Mouse (Mus musculus) large intestine, adult 2 months (tissue): Measurements from ENCODE around the gene Meaf6. TPM values are rescaled to one million over a fixed set of nuclear protein-coding genes. Genes with fewer than 3 reads are reported as not detected.

Source experiments
- DNase-seq: peaks from one replicate; pipeline ENCODE4 v3.0.0-alpha.2; 2012; ENCODE audit warnings: low read depth, low spot score
- WGBS: fragments of 180-500 bp; shearing (Covaris S2); methylation state at CpG from one replicate; pipeline ENCODE4 v1.1.7; 2018; 5-methylcytosine and 5-hydroxymethylcytosine counted together
- polyA plus RNA-seq: library from polyadenylated mRNA; depleted of rRNA; stranded (reverse); fragments of >200 nt; gene quantifications from 2 replicates; pipeline ENCODE4 v1.2.3, GENCODE M21; 2012

Gene Meaf6
- polyA plus RNA-seq, 1 experiment, result 15.8 TPM

DNA sequence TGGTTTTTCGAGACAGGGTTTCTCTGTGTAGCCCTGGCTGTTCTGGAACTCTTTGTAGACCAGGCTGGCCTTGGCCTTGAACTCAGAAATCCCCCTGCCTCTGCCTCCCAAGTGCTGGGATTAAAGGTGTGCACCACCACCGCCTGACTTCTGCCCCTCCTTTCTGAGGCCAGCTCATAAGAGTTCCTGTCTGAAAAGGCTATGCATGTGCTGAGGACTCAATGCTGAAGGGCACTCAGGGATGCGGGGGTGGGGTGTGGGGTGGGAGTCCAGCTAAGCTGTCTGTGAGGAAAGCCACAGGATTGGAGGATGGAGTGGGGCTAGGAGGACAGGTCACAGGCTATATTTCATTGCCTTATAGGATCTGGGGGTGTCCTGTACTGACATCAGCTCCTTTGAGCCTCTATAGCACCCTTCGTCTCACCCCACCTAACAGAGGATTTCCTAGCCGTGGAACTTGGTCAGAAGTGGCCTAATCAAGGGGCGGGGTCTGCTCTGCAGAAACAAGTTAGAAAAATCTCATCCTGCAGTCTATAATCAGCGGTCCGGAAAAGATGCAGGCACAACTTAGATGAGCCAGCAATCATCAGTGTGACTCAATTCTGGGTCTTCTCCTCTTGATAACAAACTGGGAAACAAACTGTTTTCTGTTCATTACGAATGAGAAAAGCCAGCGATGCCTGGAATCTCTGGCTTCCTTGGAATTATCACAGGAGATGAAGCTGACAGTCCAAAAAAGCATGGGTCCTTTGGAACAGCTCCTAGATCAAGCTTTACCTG, 50.3 kb downstream of the Meaf6 start:
- 80% methylated on average over 10 of the region's 10 CpGs for WGBS
- DNase-seq, result no peak

DNA sequence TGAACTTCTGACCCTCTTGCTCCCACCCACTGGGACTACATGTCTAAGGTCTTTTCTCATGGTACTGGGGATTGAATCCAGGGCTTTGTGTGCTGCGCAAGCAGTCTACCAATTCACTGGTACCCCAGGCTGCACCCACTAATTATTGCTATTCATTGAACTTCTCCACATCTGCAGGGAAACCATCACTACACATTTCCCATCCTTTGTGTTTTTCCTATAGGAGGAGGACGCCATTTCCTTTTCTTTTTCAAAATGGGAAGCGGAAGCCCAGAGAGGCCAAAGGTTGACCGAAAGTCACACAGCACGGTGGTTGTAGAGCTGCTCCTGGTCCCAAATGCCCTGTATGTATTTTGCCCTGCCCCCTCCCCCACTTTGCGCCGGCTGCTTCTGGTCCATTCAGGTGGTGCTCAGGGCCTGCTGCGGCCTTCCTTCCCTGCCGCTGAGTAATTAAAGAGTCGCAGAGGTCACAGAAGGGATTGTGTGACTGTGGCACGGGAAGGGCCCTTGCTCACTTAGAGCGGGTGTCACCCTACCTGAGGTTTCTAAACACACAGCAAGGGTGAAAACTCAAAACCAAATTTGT, 51.5 kb downstream of the Meaf6 start:
- 61% methylated on average over 12 of the region's 12 CpGs for WGBS
- DNase-seq, result no peak

DNA sequence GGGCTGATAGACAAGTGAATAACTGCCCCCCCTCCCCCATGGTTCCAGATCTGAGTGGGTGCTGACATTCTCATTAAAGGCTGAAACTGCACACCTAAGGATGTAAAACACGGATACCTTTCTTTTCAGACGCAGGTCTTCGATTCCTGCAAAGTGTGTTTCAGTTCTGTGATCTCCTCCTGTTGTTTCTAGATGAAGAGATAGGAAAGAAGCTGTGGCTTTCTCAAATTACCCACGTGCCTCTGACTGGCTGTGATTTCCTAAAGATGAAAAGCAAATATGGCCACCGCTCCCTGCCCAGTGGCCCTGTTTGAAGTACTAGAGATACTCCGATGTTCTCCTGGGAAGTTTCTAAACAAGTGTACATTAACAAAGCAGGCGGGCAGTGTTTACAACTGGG, 53.4 kb downstream of the Meaf6 start:
- no peak for DNase-seq
- 40% methylated on average over 7 of the region's 7 CpGs for WGBS

DNA sequence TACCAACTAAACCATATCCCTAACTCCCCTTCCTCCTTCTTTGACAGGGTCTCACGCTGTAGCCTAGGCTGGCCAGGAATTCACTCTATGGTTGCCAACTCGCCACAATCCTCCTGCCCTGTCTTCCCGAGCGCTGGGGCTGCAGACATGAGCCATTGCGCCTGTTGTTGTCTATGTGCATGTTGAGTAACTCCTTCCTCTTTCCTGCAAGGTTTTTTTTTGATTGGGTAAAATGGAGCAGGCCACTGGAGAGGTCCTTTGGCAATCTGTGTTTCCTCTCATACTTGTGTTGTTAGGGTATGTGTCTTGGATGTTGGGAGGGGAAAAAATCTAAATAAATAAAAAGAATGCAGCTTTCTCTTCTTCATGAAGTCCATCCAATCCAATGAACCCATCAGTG, 59.3 kb downstream of the Meaf6 start:
- DNase-seq, result no peak
- WGBS, result 72% methylated on average over 5 of the region's 5 CpGs

DNA sequence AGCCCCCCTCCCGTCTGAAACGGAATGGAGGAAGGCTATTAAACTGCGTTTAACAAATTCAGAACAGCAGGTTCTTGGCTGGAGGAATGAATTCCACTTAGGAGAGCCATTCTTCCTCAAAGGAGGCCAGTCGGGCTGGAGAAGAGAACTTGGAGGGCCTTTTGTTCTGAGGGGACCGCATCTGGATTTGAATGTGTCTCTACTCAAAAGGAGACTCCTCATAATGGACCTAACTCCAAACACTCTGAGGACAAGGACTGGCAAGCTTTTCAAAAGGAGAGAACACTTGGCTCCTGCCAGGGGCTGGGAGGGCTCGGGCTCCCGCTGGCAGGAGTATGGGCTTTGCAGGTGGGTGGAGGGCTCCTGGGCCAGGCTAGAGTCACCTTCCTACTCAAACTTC, 59.7 kb downstream of the Meaf6 start:
- WGBS, result 41% methylated on average over 7 of the region's 7 CpGs
- no peak for DNase-seq

DNA sequence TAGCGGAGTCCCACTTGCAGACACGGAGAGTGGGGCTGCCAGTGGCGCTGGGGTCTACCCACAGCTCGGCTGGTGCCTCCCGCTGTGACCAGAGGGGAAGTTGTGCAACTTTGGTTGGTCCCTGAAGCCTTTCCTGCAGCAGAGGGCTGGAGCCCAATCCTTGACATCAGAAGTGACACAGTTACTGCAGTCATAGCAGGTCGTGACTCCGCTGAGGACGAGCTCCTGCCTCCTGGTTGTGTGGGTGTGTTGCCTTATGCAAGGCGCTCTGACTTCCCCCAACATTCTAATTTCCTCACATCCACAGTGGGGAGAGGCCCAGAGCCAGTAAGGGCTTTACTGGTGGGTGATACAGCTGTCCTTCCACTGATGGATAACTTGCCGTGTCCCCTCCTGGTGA, 60.3 kb downstream of the Meaf6 start:
- WGBS, result 27% methylated on average over 10 of the region's 10 CpGs

DNA sequence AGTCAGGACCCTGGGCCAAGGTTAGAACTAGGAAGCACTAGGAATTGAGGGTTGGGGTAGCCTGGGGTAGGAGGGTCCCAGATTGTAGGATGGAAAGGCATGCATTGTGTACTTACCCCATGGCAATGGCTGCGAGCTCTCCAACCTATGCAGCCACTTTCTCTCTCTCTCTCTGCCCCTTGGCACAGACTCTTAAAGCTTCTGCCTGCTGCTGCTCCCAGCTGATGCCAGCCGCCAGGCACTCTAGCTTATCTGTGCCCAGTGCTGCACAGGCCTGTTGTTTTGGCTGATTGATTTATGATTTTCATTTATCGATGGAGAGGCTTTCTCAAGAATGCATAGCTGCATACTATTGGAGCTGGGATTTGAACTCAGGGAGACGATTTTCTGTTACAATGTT, 63.0 kb downstream of the Meaf6 start:
- WGBS, result 88% methylated on average over 4 of the region's 4 CpGs
- DNase-seq, result no peak

More for the DNA sequence above, 60.3 kb downstream of the Meaf6 start:
- DNase-seq, result no peak

DNA sequence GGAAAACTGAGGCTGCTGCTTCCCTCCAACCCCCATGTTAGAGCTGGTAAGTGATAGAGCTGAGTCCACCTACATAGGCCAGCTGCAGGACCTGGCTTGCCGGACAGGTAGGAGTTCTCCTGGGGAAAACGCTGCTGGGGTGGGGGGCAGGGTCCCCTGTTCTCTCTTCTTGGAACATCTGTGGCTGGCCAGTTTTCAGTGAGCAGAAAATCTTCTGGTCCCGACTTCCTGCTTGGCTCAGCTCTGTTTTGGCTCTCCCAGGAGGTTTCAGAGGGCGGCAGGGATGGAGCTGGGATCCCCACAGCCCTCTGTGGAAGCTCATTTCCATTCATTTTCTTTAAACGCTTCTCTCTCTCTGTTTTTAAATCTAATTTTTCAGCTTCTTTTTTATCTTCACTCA, 64.5 kb downstream of the Meaf6 start:
- DNase-seq, result no peak
- WGBS, result 36% methylated on average over 5 of the region's 5 CpGs

DNA sequence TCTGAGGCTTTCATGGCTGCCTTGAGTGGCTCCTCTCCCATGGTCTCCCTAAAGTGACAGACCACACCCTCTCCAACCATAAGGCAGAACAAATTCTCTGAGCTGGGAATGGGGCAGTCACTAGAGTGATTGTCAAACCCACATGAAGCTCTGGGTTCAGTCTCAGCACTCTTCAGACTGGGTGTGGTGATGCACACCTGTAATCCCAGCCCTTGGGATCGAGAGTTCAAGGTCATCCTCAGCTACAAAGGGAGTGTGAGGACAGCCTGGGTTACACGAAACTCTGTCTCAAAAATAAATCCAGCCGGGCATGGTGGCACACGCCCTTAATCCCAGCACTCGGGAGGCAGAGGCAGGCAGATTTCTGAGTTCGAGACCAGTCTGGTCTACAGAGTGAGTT, 67.5 kb downstream of the Meaf6 start:
- 76% methylated on average over 6 of the region's 6 CpGs for WGBS
- DNase-seq, result no peak

DNA sequence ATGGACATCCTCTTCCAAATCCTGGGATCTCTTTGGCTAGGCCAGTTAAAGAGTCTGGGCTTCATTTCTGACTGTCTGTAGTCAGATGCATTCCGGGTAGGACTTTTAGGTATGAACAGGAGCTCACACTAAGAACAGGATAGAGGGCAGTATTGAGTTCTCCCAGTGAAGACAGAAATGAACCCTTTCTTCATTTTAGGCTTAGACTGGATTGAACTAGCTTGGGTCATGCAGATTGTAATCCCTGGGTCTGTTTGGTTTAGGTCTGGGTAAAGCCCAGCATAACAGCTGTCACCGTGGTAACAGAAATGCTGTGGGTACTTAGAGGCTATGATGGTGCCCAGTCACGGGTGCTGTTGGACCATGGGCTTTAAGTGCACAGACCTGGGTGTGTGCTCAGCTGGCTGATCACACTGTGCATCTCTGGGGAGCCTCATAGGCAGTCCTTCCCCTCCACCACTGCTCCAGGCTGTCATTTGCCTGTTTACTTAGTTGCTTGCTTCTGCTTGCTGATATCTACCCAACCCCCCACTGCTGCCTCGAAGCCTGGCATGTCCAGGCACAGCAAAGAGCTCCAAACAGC, 68.8 kb downstream of the Meaf6 start:
- no peak for DNase-seq
- 45% methylated on average over 4 of the region's 4 CpGs for WGBS

DNA sequence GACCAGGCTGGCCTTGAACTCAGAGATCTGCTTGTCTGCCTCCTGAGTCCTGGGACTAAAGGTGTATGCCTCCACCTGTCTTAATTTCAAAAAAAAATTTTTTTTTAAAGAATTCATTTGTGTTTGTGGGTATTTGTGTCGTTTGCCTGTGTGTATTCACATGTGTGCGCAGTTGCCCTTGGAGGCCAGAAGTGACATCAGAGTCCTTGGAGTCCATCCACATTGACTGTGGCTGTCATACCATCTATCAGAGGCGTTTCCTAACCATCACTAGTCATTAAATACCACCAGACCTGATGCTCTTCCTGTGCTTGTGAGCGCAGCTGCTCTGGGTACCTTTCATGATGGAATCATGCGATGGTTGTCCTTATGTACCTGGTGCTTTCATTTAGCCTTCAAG, 70.7 kb downstream of the Meaf6 start:
- no peak for DNase-seq
- WGBS, result 80% methylated on average over 5 of the region's 5 CpGs

DNA sequence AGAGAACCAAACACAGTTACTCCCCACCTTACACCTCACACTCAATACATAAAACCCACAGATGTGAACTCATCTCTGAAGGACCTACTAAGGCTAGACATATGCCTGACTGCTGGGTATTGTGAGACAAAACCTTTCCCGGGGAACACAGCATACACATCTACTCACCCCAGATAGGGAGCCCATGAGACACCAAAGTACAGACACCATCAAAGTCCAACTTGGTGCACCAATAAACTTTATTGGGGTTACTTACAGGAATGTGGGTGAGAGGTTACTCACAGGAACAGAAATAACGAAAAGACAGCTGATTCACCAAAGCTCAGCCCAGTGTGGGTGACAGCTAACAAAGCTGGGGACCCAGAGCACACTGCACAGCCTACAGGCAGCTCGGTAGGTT, 72.4 kb downstream of the Meaf6 start:
- 43% methylated on average over 3 of the region's 3 CpGs for WGBS
- DNase-seq, result no peak

DNA sequence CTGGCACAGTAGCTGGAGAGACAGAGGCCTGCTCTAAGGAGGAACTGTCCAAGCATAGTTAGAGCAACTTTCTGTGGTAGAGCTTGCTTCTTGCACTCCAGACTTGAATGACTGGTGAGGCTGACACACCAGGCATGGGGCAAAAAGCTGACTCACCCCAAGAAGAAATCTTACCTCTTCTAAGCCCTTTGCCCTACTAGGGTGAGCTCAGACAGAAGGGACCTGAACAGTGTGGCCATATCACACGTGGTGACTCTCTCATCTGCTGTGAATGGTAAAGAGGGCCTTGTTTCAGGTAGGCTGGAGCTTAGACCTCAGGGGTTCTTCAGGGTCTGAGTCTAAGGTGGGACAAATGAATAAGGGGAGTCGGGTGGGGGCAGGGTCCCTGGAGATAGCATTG, 73.1 kb downstream of the Meaf6 start:
- 72% methylated on average over 2 of the region's 2 CpGs for WGBS
- DNase-seq, result no peak

DNA sequence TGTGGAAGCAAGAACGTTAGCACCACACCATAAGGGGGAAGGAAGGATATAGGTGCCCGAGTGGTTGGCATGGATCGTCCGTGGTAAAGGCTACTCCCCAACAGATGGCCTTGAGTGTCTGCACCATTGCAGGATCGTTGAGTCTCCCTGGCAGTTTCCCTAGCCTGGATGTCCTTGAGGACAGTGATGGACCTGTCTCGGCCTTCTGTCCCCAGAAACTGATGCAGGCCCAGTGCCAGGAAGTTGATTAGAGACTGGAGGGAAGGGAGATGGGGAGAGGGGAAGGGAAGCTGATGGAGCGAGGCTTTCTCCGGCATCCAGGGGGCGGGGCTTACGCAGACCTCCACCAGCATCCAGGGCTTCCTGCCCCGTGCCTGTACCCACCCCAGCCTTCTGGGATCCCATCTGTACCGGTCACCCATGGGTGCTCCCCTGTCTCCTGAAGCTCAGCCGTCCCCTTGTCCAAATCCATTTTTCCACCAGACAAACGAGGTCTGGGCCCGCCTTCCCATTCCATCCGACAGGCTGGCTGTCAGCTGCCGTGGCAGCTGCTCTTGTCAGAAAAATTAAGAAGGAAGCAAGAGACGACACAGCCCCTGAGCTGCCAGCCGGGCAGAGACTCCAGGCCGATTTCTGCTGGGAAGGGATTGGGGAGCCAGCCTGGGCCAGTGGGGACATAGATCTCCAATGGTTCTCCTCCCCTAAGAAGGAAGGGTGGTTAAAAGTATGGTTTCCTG, 73.8 kb downstream of the Meaf6 start:
- WGBS, result 68% methylated on average over 20 of the region's 20 CpGs
- DNase-seq, result no peak

DNA sequence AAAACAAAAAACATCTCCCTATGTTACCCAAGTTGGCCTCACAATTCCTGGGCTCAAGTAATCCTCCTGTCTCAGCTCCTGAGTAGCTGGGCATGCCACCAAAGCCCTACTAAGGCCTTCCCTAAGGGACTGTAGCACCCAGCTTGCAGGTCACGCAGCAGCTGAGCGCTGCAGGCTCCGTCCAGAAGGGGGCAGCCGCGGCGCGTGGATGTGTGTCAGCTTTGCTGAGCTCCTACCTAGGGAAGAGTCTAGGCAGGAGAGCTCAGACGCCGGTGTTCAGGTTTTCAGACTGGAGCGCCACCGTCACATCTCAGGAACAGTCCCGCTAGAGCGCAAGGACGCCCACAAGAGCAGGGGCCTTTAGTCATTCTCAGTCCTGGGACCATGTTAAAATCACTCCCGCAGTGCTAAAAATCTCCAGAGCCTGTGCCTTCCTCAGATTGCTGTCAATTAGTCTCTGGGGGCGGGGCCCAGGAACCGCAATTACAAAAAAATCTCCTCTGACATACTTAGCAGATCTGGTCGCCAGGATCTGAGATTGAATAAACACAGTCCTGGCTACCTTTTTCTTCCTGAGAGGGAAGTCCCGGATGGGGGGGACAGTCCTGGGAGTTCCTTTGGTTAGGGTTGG, 75.5 kb downstream of the Meaf6 start:
- DNase-seq, result peak; percentile 44
- 4% methylated on average over 19 of the region's 19 CpGs for WGBS

DNA sequence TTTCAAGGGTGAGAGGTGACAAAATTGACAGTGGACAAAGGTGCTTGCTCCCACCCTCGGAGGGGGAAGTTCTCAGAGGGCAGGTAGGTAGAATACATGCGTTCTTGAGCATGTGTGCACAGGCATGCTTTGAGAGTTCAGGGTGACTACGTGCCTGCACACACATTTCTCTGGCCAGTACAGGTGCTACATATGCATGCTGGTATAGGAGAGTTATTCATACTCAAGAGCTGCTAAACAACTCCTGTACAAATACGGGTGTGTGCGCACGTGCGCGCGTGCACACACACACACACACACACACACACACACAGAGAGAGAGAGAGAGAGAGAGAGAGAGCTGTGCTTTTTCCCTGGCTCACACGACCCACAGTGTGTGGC, 76.0 kb downstream of the Meaf6 start:
- no peak for DNase-seq
- 42% methylated on average over 10 of the region's 10 CpGs for WGBS

DNA sequence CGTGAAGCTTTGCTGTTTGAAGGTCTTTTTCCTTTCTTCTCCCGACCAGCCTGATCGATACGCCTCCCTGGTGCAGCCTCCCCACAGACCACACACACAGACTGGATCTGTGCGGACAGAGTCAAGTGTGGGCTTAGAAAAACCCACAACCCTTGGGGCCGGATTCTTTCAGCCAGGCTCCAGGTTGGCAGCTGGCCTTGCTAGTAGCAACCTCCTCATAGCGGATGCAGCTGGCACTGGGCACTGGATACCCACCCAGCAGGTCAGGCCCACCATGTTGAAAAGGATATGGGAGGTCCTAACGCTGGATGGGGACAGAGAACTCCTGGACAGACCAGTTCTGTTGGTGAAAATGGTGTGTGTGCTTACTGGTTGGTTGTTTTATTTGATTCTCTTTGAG, 76.5 kb downstream of the Meaf6 start:
- DNase-seq, result no peak
- WGBS, result 64% methylated on average over 8 of the region's 8 CpGs

DNA sequence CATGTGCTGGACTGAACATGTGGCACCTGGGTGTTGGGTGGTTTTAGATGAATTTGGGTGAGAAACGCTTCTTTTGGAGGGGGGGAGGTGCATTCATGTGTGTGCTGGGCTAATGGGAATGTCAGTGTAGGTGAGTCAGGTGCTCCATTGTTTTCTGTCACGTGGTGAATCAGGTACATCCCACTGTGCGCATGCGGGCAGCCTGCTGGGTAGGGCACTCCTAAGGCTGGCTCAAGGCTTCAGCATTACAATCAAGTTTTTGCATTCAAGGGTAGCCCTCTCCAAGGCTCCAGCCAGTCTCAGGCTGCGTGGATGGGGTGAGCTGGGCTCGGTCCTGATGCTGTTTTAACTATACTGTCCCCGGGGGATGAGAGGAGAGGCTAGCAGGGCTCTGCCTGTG, 77.8 kb downstream of the Meaf6 start:
- 53% methylated on average over 7 of the region's 7 CpGs for WGBS

More for the DNA sequence above, 77.8 kb downstream of the Meaf6 start:
- DNase-seq, result no peak
